Mouse (Mus musculus): Measurements from ENCODE around the gene Arhgef11. TPM values are rescaled to one million over a fixed set of nuclear protein-coding genes. Genes with fewer than 3 reads are reported as not detected.

Gene Arhgef11
- polyA plus RNA-seq, 1 experiment from 2014 or later = 17.1 TPM

- H3K27me3 ChIP-seq (replicated peaks; ENCODE audit: control insufficient read depth, insufficient read depth, low read length) = no peaks in the 10 kb centered on the region
- H3K9ac ChIP-seq (ENCODE audit: low read depth, low read length) = peak overlapping the region; percentile 92
- no peak for DNase-seq (ENCODE audit: low spot score)
- peak overlapping the region; percentile 87; the same call in 1 of the 2 replicates for H3K27ac ChIP-seq (replicated peaks; ENCODE audit: low read depth, low read length)
- H3K4me2 ChIP-seq (ENCODE audit: low read depth, low read length) = peak overlapping the region; percentile 96
- H3K4me1 ChIP-seq (ENCODE audit: control insufficient read depth, insufficient read depth, low read length) = peaks cover 32% of the 10 kb centered on the region
- H3K36me3 ChIP-seq (ENCODE audit: control insufficient read depth, insufficient read depth, low read length) = no peaks in the 10 kb centered on the region
- H3K4me3 ChIP-seq (ENCODE audit: low read depth, low read length) = peak overlapping the region; percentile 86
- ATAC-seq (ENCODE audit: low read depth) = no peak
- no peaks in the 10 kb centered on the region for H3K9me3 ChIP-seq (ENCODE audit: control insufficient read depth, low read length)
- WGBS = under 1% methylated on average over 3 of the region's 3 CpGs
Measured at GRCm38 (mm10) chr3:87618240-87618639, 881 bp downstream of the Arhgef11 start.

- WGBS = 40% methylated on average over 5 of the region's 5 CpGs
- no peaks in the 10 kb centered on the region for H3K36me3 ChIP-seq (ENCODE audit: control insufficient read depth, insufficient read depth, low read length)
- no peak overlapping the region for H3K27ac ChIP-seq (replicated peaks; ENCODE audit: low read depth, low read length)
- peaks cover 32% of the 10 kb centered on the region for H3K4me1 ChIP-seq (ENCODE audit: control insufficient read depth, insufficient read depth, low read length)
- DNase-seq (ENCODE audit: low spot score) (no peak), ATAC-seq (ENCODE audit: low read depth) (no peak)
- H3K9me3 ChIP-seq (ENCODE audit: control insufficient read depth, low read length) = no peaks in the 10 kb centered on the region
- H3K4me2 ChIP-seq (ENCODE audit: low read depth, low read length) = peak overlapping the region; percentile 96
- H3K9ac ChIP-seq (ENCODE audit: low read depth, low read length) = peak overlapping the region; percentile 92
- H3K4me3 ChIP-seq (ENCODE audit: low read depth, low read length) = peak overlapping the region; percentile 86
- no peaks in the 10 kb centered on the region for H3K27me3 ChIP-seq (replicated peaks; ENCODE audit: control insufficient read depth, insufficient read depth, low read length)
Measured at GRCm38 (mm10) chr3:87618981-87619710, 1.8 kb downstream of the Arhgef11 start.

- Histone ChIP-seq H3K36me3 (ENCODE audit: control insufficient read depth, insufficient read depth, low read length) (no peaks in the 10 kb centered on the region), H3K9me3 (ENCODE audit: control insufficient read depth, low read length) (no peaks in the 10 kb centered on the region), H3K9ac (ENCODE audit: low read depth, low read length) (peak overlapping the region; percentile 92), H3K4me2 (ENCODE audit: low read depth, low read length) (peak overlapping the region; percentile 96), H3K4me3 (ENCODE audit: low read depth, low read length) (peak overlapping the region; percentile 86), H3K4me1 (ENCODE audit: control insufficient read depth, insufficient read depth, low read length) (peaks cover 37% of the 10 kb centered on the region), H3K27ac (replicated peaks; ENCODE audit: low read depth, low read length) (no peak overlapping the region), H3K27me3 (replicated peaks; ENCODE audit: control insufficient read depth, insufficient read depth, low read length) (no peaks in the 10 kb centered on the region)
- WGBS = 63% methylated on average over 7 of the region's 7 CpGs
- DNase-seq (ENCODE audit: low spot score) = no peak
- ATAC-seq (ENCODE audit: low read depth) = no peak
Measured at GRCm38 (mm10) chr3:87620218-87620891, 3.0 kb downstream of the Arhgef11 start.

- 77% methylated on average over 4 of the region's 4 CpGs for WGBS
- no peak for DNase-seq (ENCODE audit: low spot score)
- Histone ChIP-seq H3K4me2 (ENCODE audit: low read depth, low read length) (no peak overlapping the region), H3K9ac (ENCODE audit: low read depth, low read length) (no peak overlapping the region), H3K4me3 (ENCODE audit: low read depth, low read length) (no peak overlapping the region), H3K9me3 (ENCODE audit: control insufficient read depth, low read length) (no peaks in the 10 kb centered on the region), H3K27ac (replicated peaks; ENCODE audit: low read depth, low read length) (no peak overlapping the region), H3K36me3 (ENCODE audit: control insufficient read depth, insufficient read depth, low read length) (no peaks in the 10 kb centered on the region), H3K27me3 (replicated peaks; ENCODE audit: control insufficient read depth, insufficient read depth, low read length) (no peaks in the 10 kb centered on the region), H3K4me1 (ENCODE audit: control insufficient read depth, insufficient read depth, low read length) (peaks cover 19% of the 10 kb centered on the region)
- no peak for ATAC-seq (ENCODE audit: low read depth)
Measured at GRCm38 (mm10) chr3:87624899-87625298, 7.5 kb downstream of the Arhgef11 start.

GRCm38 (mm10) chr3:87630899-87631298 is 13.5 kb downstream of the Arhgef11 start:
- Histone ChIP-seq H3K27ac (replicated peaks; ENCODE audit: low read depth, low read length) (peak overlapping the region; percentile 39; the same call in 1 of the 2 replicates), H3K4me3 (ENCODE audit: low read depth, low read length) (no peak overlapping the region), H3K9me3 (ENCODE audit: control insufficient read depth, low read length) (no peaks in the 10 kb centered on the region), H3K9ac (ENCODE audit: low read depth, low read length) (peak overlapping the region; percentile 16; the same call in 1 of the 2 replicates), H3K27me3 (replicated peaks; ENCODE audit: control insufficient read depth, insufficient read depth, low read length) (no peaks in the 10 kb centered on the region), H3K4me1 (ENCODE audit: control insufficient read depth, insufficient read depth, low read length) (peaks cover 6% of the 10 kb centered on the region), H3K36me3 (ENCODE audit: control insufficient read depth, insufficient read depth, low read length) (no peaks in the 10 kb centered on the region), H3K4me2 (ENCODE audit: low read depth, low read length) (no peak overlapping the region)
- no peak for ATAC-seq (ENCODE audit: low read depth)
- DNase-seq (ENCODE audit: low spot score) = peak; percentile 45
- 76% methylated on average over 9 of the region's 9 CpGs for WGBS

- no peak for DNase-seq (ENCODE audit: low spot score)
- WGBS = 65% methylated on average over 4 of the region's 4 CpGs
- H3K4me1 ChIP-seq (ENCODE audit: control insufficient read depth, insufficient read depth, low read length) = peaks cover 6% of the 10 kb centered on the region
- H3K9ac ChIP-seq (ENCODE audit: low read depth, low read length) = no peak overlapping the region
- H3K4me2 ChIP-seq (ENCODE audit: low read depth, low read length) = no peak overlapping the region
- H3K27ac ChIP-seq (replicated peaks; ENCODE audit: low read depth, low read length) = 0 out of 2 replicates have a peak overlapping the region, but pooled peaks have one; percentile 39
- H3K4me3 ChIP-seq (ENCODE audit: low read depth, low read length) = no peak overlapping the region
- no peaks in the 10 kb centered on the region for H3K9me3 ChIP-seq (ENCODE audit: control insufficient read depth, low read length)
- no peaks in the 10 kb centered on the region for H3K36me3 ChIP-seq (ENCODE audit: control insufficient read depth, insufficient read depth, low read length)
- 0 out of 2 replicates have a peak, but pooled peaks have one; percentile 9 for ATAC-seq (ENCODE audit: low read depth)
- no peaks in the 10 kb centered on the region for H3K27me3 ChIP-seq (replicated peaks; ENCODE audit: control insufficient read depth, insufficient read depth, low read length)
Measured at GRCm38 (mm10) chr3:87631408-87631807, 14.0 kb downstream of the Arhgef11 start.

- peaks cover 6% of the 10 kb centered on the region for H3K4me1 ChIP-seq (ENCODE audit: control insufficient read depth, insufficient read depth, low read length)
- no peaks in the 10 kb centered on the region for H3K36me3 ChIP-seq (ENCODE audit: control insufficient read depth, insufficient read depth, low read length)
- no peaks in the 10 kb centered on the region for H3K9me3 ChIP-seq (ENCODE audit: control insufficient read depth, low read length)
- H3K27me3 ChIP-seq (replicated peaks; ENCODE audit: control insufficient read depth, insufficient read depth, low read length) = no peaks in the 10 kb centered on the region
- 0 out of 2 replicates have a peak, but pooled peaks have one; percentile 12 for ATAC-seq (ENCODE audit: low read depth)
- H3K27ac ChIP-seq (replicated peaks; ENCODE audit: low read depth, low read length) = no peak overlapping the region
- DNase-seq (ENCODE audit: low spot score) = no peak
- WGBS = 50% methylated on average over 4 of the region's 4 CpGs
- H3K4me3 ChIP-seq (ENCODE audit: low read depth, low read length) = no peak overlapping the region
- H3K4me2 ChIP-seq (ENCODE audit: low read depth, low read length) = no peak overlapping the region
- H3K9ac ChIP-seq (ENCODE audit: low read depth, low read length) = no peak overlapping the region
Measured at GRCm38 (mm10) chr3:87635514-87635913, 18.2 kb downstream of the Arhgef11 start.

- no peak overlapping the region for H3K4me2 ChIP-seq (ENCODE audit: low read depth, low read length)
- DNase-seq (ENCODE audit: low spot score) = no peak
- 75% methylated on average over 1 of the region's 1 CpGs for WGBS
- no peak for ATAC-seq (ENCODE audit: low read depth)
- H3K4me1 ChIP-seq (ENCODE audit: control insufficient read depth, insufficient read depth, low read length) = no peaks in the 10 kb centered on the region
- peaks cover 10% of the 10 kb centered on the region; the same call in 1 of the 2 replicates for H3K36me3 ChIP-seq (ENCODE audit: control insufficient read depth, insufficient read depth, low read length)
- no peak overlapping the region for H3K27ac ChIP-seq (replicated peaks; ENCODE audit: low read depth, low read length)
- H3K9me3 ChIP-seq (ENCODE audit: control insufficient read depth, low read length) = no peaks in the 10 kb centered on the region
- H3K9ac ChIP-seq (ENCODE audit: low read depth, low read length) = no peak overlapping the region
- no peak overlapping the region for H3K4me3 ChIP-seq (ENCODE audit: low read depth, low read length)
- no peaks in the 10 kb centered on the region for H3K27me3 ChIP-seq (replicated peaks; ENCODE audit: control insufficient read depth, insufficient read depth, low read length)
Measured at GRCm38 (mm10) chr3:87643453-87643852, 26.1 kb downstream of the Arhgef11 start.

All from embryonic facial prominence, embryonic 14.5 days (tissue).